Mouse (Mus musculus) hindbrain, embryonic 13.5 days (tissue): ENCODE measurements around the gene Hmces. TPM values are rescaled to one million over a fixed set of nuclear protein-coding genes. Genes with fewer than 3 reads are reported as not detected.

Experiments
- ATAC-seq: fragments of 200-750 bp; cut with Nextera tagmentation; 2 replicates; pipeline ENCODE4 v1.8.0; 2017; ENCODE audit warnings: moderate TSS enrichment; ENCODE audit not compliant: low FRiP score
- H3K27ac ChIP-seq: fragments of 300-500 bp; sonication (generic); 2 replicates; pipeline ENCODE4 v1.5.1; 2015; ENCODE audit warnings: inconsistent platforms, mild to moderate bottlenecking, moderate library complexity
- H3K27me3 ChIP-seq: fragments of 300-500 bp; sonication (generic); 2 replicates; pipeline ENCODE4 v1.6.1; 2015; ENCODE audit warnings: mild to moderate bottlenecking, inconsistent platforms
- H3K36me3 ChIP-seq: fragments of 300-500 bp; sonication (generic); 2 replicates; pipeline ENCODE4 v1.6.1; 2015; ENCODE audit warnings: mild to moderate bottlenecking, inconsistent platforms
- H3K4me1 ChIP-seq: fragments of 300-500 bp; sonication (generic); replicated peaks from 2 replicates; pipeline ENCODE4 v1.6.1; 2015; ENCODE audit warnings: inconsistent platforms
- H3K4me2 ChIP-seq: fragments of 300-500 bp; sonication (generic); 2 replicates; pipeline ENCODE4 v1.6.1; 2015; ENCODE audit warnings: inconsistent platforms, mild to moderate bottlenecking, moderate library complexity
- H3K4me3 ChIP-seq: fragments of 300-500 bp; sonication (generic); 2 replicates; pipeline ENCODE4 v1.5.1; 2015; ENCODE audit warnings: mild to moderate bottlenecking, inconsistent platforms
- H3K9ac ChIP-seq: fragments of 300-500 bp; sonication (generic); 2 replicates; pipeline ENCODE4 v1.6.1; 2015; ENCODE audit warnings: mild to moderate bottlenecking, inconsistent platforms
- H3K9me3 ChIP-seq: fragments of 300-500 bp; sonication (generic); 2 replicates; pipeline ENCODE4 v1.6.1; 2016; ENCODE audit warnings: inconsistent platforms
- WGBS: fragments of 180-500 bp; shearing (Covaris S2); methylation state at CpG from one replicate; pipeline ENCODE4 v1.1.7; 2015; 5-methylcytosine and 5-hydroxymethylcytosine counted together
- polyA plus RNA-seq: library from polyadenylated mRNA; unstranded; fragments of >200 nt; fragmentation: Nextera tagmentation; extraction: Ambion mirVana; gene quantifications from 2 replicates; pipeline ENCODE4 v1.2.1, GENCODE M21; 2015

The Hmces gene
- polyA plus RNA-seq, 1 experiment from 2014 or later = 38.5 TPM

GRCm38 (mm10) chr6:87879628-87880027 is 34.1 kb upstream of the Hmces start:
- no peaks in the 10 kb centered on the region for H3K27me3 ChIP-seq
- no peak overlapping the region for H3K4me2 ChIP-seq
- H3K27ac ChIP-seq = no peak overlapping the region
- WGBS = 74% methylated on average over 3 of the region's 3 CpGs
- H3K4me1 ChIP-seq = no peaks in the 10 kb centered on the region
- no peak for ATAC-seq
- no peaks in the 10 kb centered on the region for H3K36me3 ChIP-seq
- H3K9ac ChIP-seq = no peak overlapping the region
- H3K4me3 ChIP-seq = no peak overlapping the region
- H3K9me3 ChIP-seq = no peaks in the 10 kb centered on the region

DNA sequence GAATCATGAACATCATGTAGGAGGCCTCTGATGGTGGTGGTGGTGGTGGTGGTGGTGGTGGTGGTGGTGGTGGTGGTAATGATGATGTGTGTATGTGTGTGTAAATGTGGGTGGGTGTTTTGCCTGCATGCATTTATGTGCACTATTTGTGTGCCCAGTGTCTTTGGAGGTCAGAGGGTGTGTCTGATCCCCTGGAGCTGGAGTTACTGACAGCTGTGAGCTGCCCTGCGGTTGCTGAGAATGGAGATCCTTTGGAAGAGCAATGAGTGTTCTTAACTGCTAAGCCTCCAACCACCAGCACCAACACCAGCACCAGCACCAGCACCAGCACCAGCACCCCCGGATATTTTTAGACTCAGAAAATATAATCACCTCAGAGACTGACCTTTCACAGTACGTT is 31.5 kb upstream of the Hmces start:
- Histone ChIP-seq H3K27me3 (no peaks in the 10 kb centered on the region), H3K4me1 (0 out of 2 replicates have a peak, but pooled peaks cover under 1% of the 10 kb centered on the region), H3K9me3 (no peaks in the 10 kb centered on the region), H3K36me3 (no peaks in the 10 kb centered on the region), H3K27ac (no peak overlapping the region), H3K4me2 (no peak overlapping the region), H3K4me3 (no peak overlapping the region), H3K9ac (no peak overlapping the region)
- ATAC-seq = no peak
- 78% methylated on average over 3 of the region's 3 CpGs for WGBS

DNA sequence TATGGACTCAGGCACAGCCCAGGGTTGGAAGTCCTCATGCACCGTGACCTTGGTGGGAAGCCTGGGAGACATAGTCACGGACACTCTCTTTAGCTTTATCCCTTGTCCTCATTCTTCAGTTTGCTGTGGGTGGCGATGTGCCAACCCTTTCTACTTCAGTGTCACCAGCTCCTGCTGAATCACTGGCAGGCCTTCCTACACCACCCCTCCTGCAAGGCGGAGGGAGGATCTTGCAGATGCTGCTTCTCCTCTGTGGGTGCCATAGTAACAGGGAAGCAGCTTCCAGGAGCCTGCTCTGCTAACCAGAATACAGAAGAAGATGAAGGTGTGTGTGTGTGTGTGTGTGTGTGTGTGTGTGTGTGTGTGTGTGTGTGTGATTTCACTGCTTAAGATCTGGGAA is 30.9 kb upstream of the Hmces start:
- H3K27ac ChIP-seq = no peak overlapping the region
- WGBS = 54% methylated on average over 4 of the region's 4 CpGs
- no peak overlapping the region for H3K4me2 ChIP-seq
- no peak for ATAC-seq
- 0 out of 2 replicates have a peak, but pooled peaks cover 3% of the 10 kb centered on the region for H3K4me1 ChIP-seq
- H3K9ac ChIP-seq = no peak overlapping the region
- no peaks in the 10 kb centered on the region for H3K27me3 ChIP-seq
- no peaks in the 10 kb centered on the region for H3K9me3 ChIP-seq
- H3K4me3 ChIP-seq = no peak overlapping the region
- H3K36me3 ChIP-seq = no peaks in the 10 kb centered on the region

DNA sequence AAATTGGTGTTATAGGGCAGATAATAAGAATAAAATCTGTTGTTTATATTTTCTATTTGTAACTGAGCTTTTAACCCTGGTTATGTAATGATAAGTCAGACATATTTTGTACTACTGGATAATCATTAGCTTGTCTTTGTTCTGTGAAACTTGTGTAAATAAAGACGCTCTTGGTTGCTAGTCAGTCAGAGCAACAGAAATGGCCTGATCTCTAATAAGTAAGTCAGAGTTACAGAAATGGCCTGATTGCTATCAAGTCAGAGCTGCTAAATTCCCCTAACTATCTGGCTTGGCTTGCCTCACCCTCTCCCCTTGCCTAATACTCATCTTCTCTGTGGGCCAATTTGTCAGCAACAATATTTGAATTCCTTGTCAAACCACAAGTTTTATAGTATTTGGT is 27.0 kb upstream of the Hmces start:
- Histone ChIP-seq H3K4me2 (no peak overlapping the region), H3K36me3 (peaks cover 25% of the 10 kb centered on the region), H3K27ac (no peak overlapping the region), H3K4me1 (peaks cover 13% of the 10 kb centered on the region), H3K9me3 (no peaks in the 10 kb centered on the region), H3K4me3 (no peak overlapping the region), H3K27me3 (no peaks in the 10 kb centered on the region), H3K9ac (no peak overlapping the region)
- WGBS = 87% methylated on average over 1 of the region's 1 CpGs
- ATAC-seq = no peak

- peak within 1 kb of the TSS; percentile 93 for H3K9ac ChIP-seq
- H3K4me3 ChIP-seq = peak within 1 kb of the TSS; percentile 85
- H3K27ac ChIP-seq = peak within 1 kb of the TSS; percentile 87
- under 1% methylated on average over 31 of the region's 31 CpGs for WGBS
- peaks cover 35% of the 10 kb centered on the region for H3K36me3 ChIP-seq
- peak; percentile 93 for ATAC-seq
- no peaks in the 10 kb centered on the region for H3K27me3 ChIP-seq
- peaks cover 13% of the 10 kb centered on the region for H3K4me1 ChIP-seq
- H3K4me2 ChIP-seq = peak within 1 kb of the TSS; percentile 80
- H3K9me3 ChIP-seq = no peaks in the 10 kb centered on the region
These were observed 26.0 kb upstream of the Hmces start, which contains the start of gene Copg1 for GRCm38 (mm10) chr6:87887594-87888233. TSS of gene Copg1 (plus strand) at chr6:87887814.

- Histone ChIP-seq H3K4me2 (no peak overlapping the region), H3K4me3 (no peak overlapping the region), H3K9ac (no peak overlapping the region), H3K36me3 (peaks cover 95% of the 10 kb centered on the region), H3K4me1 (peaks cover 2% of the 10 kb centered on the region), H3K27me3 (no peaks in the 10 kb centered on the region), H3K27ac (no peak overlapping the region), H3K9me3 (no peaks in the 10 kb centered on the region)
- no peak for ATAC-seq
- 83% methylated on average over 7 of the region's 7 CpGs for WGBS
These were observed 19.8 kb upstream of the Hmces start for GRCm38 (mm10) chr6:87893931-87894330.

DNA sequence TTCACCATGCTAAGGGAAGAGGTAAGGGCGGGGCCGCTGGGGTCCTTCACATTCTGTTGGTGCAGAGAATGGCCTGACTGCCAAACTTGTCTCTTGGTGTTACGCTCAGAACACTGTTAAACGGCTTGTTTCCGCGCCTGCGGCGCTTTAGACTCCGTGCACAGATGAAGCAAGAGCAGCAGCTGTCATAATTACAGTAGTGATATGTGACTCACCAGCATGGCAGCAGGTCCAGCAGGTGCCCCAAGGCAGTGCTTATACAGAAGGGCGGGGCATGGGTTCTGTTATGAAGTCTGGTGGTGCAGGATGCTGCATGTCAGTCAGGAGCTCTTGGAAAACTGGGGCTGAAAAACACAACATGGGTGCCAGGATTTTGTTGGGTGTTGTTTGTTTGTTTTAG is 15.7 kb upstream of the Hmces start:
- Histone ChIP-seq H3K4me3 (no peak overlapping the region), H3K36me3 (peaks cover 98% of the 10 kb centered on the region), H3K9me3 (no peaks in the 10 kb centered on the region), H3K9ac (no peak overlapping the region), H3K27me3 (no peaks in the 10 kb centered on the region), H3K27ac (no peak overlapping the region), H3K4me1 (no peaks in the 10 kb centered on the region), H3K4me2 (no peak overlapping the region)
- no peak for ATAC-seq
- WGBS = 96% methylated on average over 10 of the region's 10 CpGs

DNA sequence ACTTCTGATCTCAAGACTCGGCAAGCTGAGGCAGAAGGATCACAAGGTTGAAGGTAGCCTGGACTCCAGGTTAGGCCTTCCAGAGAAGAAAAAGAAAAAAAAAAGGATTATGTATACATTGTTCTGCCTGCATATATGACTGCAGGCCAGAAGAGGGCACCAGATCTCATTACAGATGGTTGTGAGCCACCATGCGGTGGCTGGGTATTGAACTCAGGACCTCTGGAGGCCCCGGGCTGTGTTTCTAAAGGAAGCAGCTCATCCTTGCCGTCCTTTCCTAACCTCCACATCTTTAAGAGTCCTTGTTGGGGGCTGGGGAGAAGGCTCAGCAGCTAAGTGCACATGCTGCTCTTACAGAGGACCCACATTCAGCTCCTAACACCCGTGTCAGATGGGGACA is 7.1 kb upstream of the Hmces start:
- Histone ChIP-seq H3K27ac (no peak overlapping the region), H3K4me3 (no peak overlapping the region), H3K4me2 (no peak overlapping the region), H3K4me1 (no peaks in the 10 kb centered on the region), H3K27me3 (no peaks in the 10 kb centered on the region), H3K9ac (no peak overlapping the region), H3K36me3 (peaks cover 98% of the 10 kb centered on the region), H3K9me3 (no peaks in the 10 kb centered on the region)
- ATAC-seq = no peak
- WGBS = 69% methylated on average over 5 of the region's 5 CpGs

GRCm38 (mm10) chr6:87909181-87909580 is 4.6 kb upstream of the Hmces start:
- no peak overlapping the region for H3K4me3 ChIP-seq
- no peaks in the 10 kb centered on the region for H3K9me3 ChIP-seq
- no peak overlapping the region for H3K9ac ChIP-seq
- H3K27me3 ChIP-seq = no peaks in the 10 kb centered on the region
- H3K4me2 ChIP-seq = no peak overlapping the region
- WGBS = 87% methylated on average over 6 of the region's 6 CpGs
- no peak for ATAC-seq
- H3K4me1 ChIP-seq = 0 out of 2 replicates have a peak, but pooled peaks cover 5% of the 10 kb centered on the region
- no peak overlapping the region for H3K27ac ChIP-seq
- peaks cover 90% of the 10 kb centered on the region for H3K36me3 ChIP-seq

- WGBS = 85% methylated on average over 6 of the region's 6 CpGs
- no peaks in the 10 kb centered on the region for H3K9me3 ChIP-seq
- H3K4me2 ChIP-seq = no peak overlapping the region
- ATAC-seq = no peak
- no peak overlapping the region for H3K4me3 ChIP-seq
- H3K27me3 ChIP-seq = no peaks in the 10 kb centered on the region
- H3K9ac ChIP-seq = 0 out of 2 replicates have a peak overlapping the region, but pooled peaks have one; percentile 43
- H3K27ac ChIP-seq = no peak overlapping the region
- peaks cover 74% of the 10 kb centered on the region for H3K36me3 ChIP-seq
- peaks cover 17% of the 10 kb centered on the region for H3K4me1 ChIP-seq
These were observed 2.2 kb upstream of the Hmces start for GRCm38 (mm10) chr6:87911559-87911958.

- WGBS = 3% methylated on average over 35 of the region's 35 CpGs
- Histone ChIP-seq H3K4me2 (peak overlapping the region; percentile 90), H3K36me3 (peaks cover 70% of the 10 kb centered on the region), H3K4me3 (peak overlapping the region; percentile 92), H3K9ac (peak overlapping the region; percentile 95), H3K27me3 (no peaks in the 10 kb centered on the region), H3K27ac (peak overlapping the region; percentile 84), H3K9me3 (no peaks in the 10 kb centered on the region), H3K4me1 (peaks cover 17% of the 10 kb centered on the region)
- peak; percentile 68 for ATAC-seq
These were observed 779 bp downstream of the Hmces start for GRCm38 (mm10) chr6:87914326-87915102.

DNA sequence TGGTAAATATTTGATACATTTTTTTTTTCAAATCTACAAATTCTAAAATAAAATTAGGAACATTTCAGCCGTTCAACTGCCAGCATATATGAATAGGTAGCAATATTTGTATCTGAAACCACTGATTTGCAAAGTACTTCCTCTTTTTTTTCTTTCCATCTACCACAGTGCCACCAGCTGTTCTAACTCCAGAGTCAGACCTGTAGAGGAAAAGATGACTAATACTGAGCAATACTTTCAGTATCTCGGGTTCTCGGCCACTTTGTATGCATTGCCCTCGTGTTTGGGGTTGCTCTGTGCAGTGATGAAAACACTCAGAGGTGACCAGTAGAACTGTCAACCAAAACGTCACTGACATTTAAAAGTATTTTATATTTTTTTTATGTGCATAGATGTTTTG is 2.2 kb downstream of the Hmces start:
- H3K9ac ChIP-seq = 0 out of 2 replicates have a peak overlapping the region, but pooled peaks have one; percentile 3
- H3K4me3 ChIP-seq = no peak overlapping the region
- 91% methylated on average over 5 of the region's 5 CpGs for WGBS
- ATAC-seq = no peak
- H3K9me3 ChIP-seq = no peaks in the 10 kb centered on the region
- H3K4me1 ChIP-seq = peaks cover 17% of the 10 kb centered on the region
- H3K36me3 ChIP-seq = peaks cover 69% of the 10 kb centered on the region
- H3K27ac ChIP-seq = no peak overlapping the region
- H3K27me3 ChIP-seq = no peaks in the 10 kb centered on the region
- no peak overlapping the region for H3K4me2 ChIP-seq
